ENCODE assay signal across 13 mouse cellular contexts in the genomic region with DNA sequence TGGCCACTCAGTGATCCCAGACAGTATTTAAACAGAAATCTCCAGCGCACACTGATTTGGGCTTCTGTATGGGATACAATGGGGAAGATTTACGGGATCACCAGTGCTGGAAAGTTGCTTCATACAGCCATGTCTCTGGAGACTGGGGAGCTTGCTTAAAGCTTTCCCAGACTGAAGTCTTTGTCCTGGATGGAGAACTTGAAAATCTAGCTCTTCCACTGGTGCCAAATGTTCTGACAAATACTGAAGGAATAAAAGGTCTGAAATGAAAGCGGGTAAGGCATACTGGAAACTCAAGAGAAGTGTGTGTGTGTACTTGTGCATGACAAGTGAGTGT.
DNase-seq lines count a peak whose midpoint lies in the region; ATAC-seq and TF ChIP-seq lines count a peak whose summit lies in the region.
"Had no signal": no experiment of that assay in that cellular context is flagged by ENCODE, and none has a peak within 500 bp of the region (broad histone marks: within the 10 kb centered on the region; RNA-seq: fewer than 3 reads in every experiment).

No protein-coding gene starts in this region.

- ATAC-seq in lung, embryonic 16.5 days (ENCODE audit: low read depth), result peak; percentile 17; the same call in 1 of the 2 replicates
- ATAC-seq: hindbrain, postnatal 0 days had no signal

- no peaks in the 10 kb centered on the region for H3K27me3 ChIP-seq in lung, embryonic 16.5 days (ENCODE audit: control insufficient read depth, insufficient read depth, low read depth, low read length)

- 71% methylated on average over 3 of the region's 3 CpGs for WGBS in lung, embryonic 16.5 days

- peaks cover 3% of the 10 kb centered on the region; the same call in 1 of the 2 replicates for H3K4me1 ChIP-seq in lung, embryonic 16.5 days (replicated peaks; ENCODE audit: control insufficient read depth, insufficient read depth, low read length)

- no peak for TF ChIP-seq CTCF in gastrocnemius, adult 2 months (IDR thresholded peaks at IDR 0.05)
- TF ChIP-seq CTCF in layer of hippocampus, adult 2 months (conservative IDR thresholded peaks at IDR 0.05), result no peak

- intact Hi-C loops in gastrocnemius, adult 2 months (cut with DNase I), result no loop called here

- peak; percentile 14 for DNase-seq in gastrocnemius, adult 18-20 months (ENCODE audit: low spot score)
- DNase-seq in gastrocnemius, adult 2 months, result no peak
- no peak for DNase-seq in lung, postnatal 36 days
- peak; percentile 29 for DNase-seq in kidney, postnatal 14 days
- no peak for DNase-seq in spleen, postnatal 14 days (ENCODE audit: low spot score in 2 of 2)
- no peak for DNase-seq in left cerebral cortex, adult 18-20 months (ENCODE audit: low spot score in 2 of 2)
- DNase-seq in layer of hippocampus, adult 2 months (ENCODE audit: low spot score in 2 of 2), result no peak
- DNase-seq: layer of hippocampus, adult 9-11 months; thymus, adult 2 months had no signal

- H3K4me2 ChIP-seq in lung, embryonic 16.5 days (ENCODE audit: low read depth, low read length), result no peak overlapping the region
- H3K4me2 ChIP-seq: midbrain, embryonic 11.5 days had no signal

- no peak overlapping the region for H3K9ac ChIP-seq in lung, embryonic 16.5 days (ENCODE audit: low read length)

- no peak overlapping the region; the same call in 1 of the 2 replicates for H3K27ac ChIP-seq in gastrocnemius, adult 2 months
- H3K27ac ChIP-seq in lung, embryonic 16.5 days (ENCODE audit: low read length), result peak overlapping the region; percentile 16; the same call in 1 of the 2 replicates
- H3K27ac ChIP-seq in layer of hippocampus, adult 2 months, result no peak overlapping the region
- H3K27ac ChIP-seq: hindbrain, postnatal 0 days had no signal

- H3K36me3 ChIP-seq in lung, embryonic 16.5 days (ENCODE audit: control insufficient read depth, insufficient read depth, low read length), result no peaks in the 10 kb centered on the region

- no peak overlapping the region for H3K4me3 ChIP-seq in gastrocnemius, adult 2 months
- H3K4me3 ChIP-seq in lung, embryonic 16.5 days (ENCODE audit: low read length), result no peak overlapping the region
- no peak overlapping the region for H3K4me3 ChIP-seq in layer of hippocampus, adult 2 months
- H3K4me3 ChIP-seq: erythroblast, embryonic 14.5 days had no signal

- H3K9me3 ChIP-seq in lung, embryonic 16.5 days (ENCODE audit: control insufficient read depth, low read length), result no peaks in the 10 kb centered on the region

Comparison
In these comparisons a context has a peak if more than half of its experiments do, and no peak if none do; other contexts are left out.
1. DNase-seq: peak in gastrocnemius, adult 18-20 months (single experiment) and kidney, postnatal 14 days (single experiment); none in gastrocnemius, adult 2 months (single experiment), lung, postnatal 36 days (single experiment), spleen, postnatal 14 days (0 of 2), left cerebral cortex, adult 18-20 months (0 of 2) and layer of hippocampus, adult 2 months (0 of 2).